Mouse (Mus musculus): ENCODE results near the gene Gtf2a2. TPM values are rescaled to one million over a fixed set of nuclear protein-coding genes. Genes with fewer than 3 reads are reported as not detected.
A peak's percentile ranks its signal among the peaks of the same experiment; 100 is the strongest.

Gene Gtf2a2
- total and polyA plus RNA-seq, 2 experiments from 2014 or later: 105 to 203 TPM

DNA sequence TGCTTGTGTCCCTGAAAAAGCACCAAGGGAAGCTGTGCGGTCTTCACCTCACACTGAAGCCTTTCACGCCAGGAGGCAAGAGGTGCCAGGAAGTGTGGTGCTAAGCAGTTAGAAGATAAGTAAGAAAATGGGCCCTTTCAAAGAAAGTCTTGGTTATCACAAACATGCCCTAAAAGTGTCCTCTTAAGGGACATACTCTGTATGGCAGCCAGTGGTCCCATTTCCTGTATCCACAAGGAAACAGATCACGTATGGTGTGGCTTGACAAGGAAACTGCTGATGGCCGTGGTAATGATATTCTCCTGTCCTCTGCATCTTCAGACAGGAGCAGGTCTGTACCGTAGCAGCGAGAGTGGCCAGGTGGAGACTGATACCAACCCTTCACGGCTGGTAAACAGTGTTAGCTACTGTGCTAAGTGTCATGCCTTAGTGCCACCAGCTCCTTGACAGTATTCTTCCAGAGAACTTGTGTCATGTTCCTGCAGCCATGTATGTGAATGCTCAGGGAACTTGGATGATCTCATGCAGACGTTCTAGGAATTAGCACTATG is 2.5 kb upstream of the Gtf2a2 start:
- H3K4me2 ChIP-seq (ENCODE audit: low read depth, low read length): no peak overlapping the region
- no peak overlapping the region for H3K27ac ChIP-seq (ENCODE audit: low read depth)
- H3K9ac ChIP-seq (replicated peaks; ENCODE audit: low read depth, low read length): no peak overlapping the region
- no peaks in the 10 kb centered on the region for H3K9me3 ChIP-seq (replicated peaks; ENCODE audit: control insufficient read depth, low read length)
- H3K36me3 ChIP-seq (replicated peaks; ENCODE audit: control insufficient read depth, insufficient read depth, low read length): peaks cover 44% of the 10 kb centered on the region
- TF ChIP-seq EP300 (IDR thresholded peaks at IDR 0.05; ENCODE audit: low read depth) (no peak), CTCF (IDR thresholded peaks at IDR 0.05; ENCODE audit: low read depth) (no peak)
- no peak for ATAC-seq (ENCODE audit: insufficient read depth, low read depth)
- DNase-seq (ENCODE audit: low spot score): no peak
- WGBS: 65% methylated on average over 8 of the region's 8 CpGs
- H3K27me3 ChIP-seq (ENCODE audit: control insufficient read depth, insufficient read depth, low read length): no peaks in the 10 kb centered on the region
- peaks cover 11% of the 10 kb centered on the region for H3K4me1 ChIP-seq (ENCODE audit: control insufficient read depth, insufficient read depth)
- H3K4me3 ChIP-seq (ENCODE audit: low read depth, low read length): no peak overlapping the region

DNA sequence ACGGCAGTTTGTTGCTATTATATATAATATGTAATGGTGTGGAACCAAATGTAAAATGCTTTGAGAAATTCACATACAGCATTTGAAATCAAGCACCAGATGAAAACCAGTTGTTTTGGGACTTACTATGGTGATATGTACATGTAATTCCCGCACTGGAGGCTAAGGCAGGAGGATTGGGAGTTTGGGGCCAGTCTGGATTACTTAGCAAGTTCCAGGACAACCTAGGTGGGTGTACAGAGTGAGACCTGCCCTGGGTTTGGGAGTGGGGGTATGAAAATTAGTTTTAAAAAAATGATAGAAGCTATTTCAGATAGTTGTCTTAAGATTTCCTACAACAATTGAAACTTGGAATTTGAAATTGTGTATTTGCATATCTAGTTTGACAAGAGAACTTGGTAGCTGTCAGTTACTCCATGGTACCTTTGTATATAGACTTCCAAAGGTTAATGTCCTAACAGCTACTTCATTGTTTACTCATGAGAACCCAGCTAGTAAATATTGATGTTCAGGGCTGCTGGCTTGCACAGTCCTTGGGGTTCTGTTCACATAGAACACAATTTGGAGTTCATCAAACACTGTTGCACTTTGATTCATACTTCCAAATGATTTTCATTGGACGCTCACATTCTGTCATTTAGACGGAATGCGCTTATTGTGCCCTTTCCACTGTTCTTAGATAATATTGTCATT is 1.4 kb upstream of the Gtf2a2 start:
- no peak for DNase-seq (ENCODE audit: low spot score)

DNA sequence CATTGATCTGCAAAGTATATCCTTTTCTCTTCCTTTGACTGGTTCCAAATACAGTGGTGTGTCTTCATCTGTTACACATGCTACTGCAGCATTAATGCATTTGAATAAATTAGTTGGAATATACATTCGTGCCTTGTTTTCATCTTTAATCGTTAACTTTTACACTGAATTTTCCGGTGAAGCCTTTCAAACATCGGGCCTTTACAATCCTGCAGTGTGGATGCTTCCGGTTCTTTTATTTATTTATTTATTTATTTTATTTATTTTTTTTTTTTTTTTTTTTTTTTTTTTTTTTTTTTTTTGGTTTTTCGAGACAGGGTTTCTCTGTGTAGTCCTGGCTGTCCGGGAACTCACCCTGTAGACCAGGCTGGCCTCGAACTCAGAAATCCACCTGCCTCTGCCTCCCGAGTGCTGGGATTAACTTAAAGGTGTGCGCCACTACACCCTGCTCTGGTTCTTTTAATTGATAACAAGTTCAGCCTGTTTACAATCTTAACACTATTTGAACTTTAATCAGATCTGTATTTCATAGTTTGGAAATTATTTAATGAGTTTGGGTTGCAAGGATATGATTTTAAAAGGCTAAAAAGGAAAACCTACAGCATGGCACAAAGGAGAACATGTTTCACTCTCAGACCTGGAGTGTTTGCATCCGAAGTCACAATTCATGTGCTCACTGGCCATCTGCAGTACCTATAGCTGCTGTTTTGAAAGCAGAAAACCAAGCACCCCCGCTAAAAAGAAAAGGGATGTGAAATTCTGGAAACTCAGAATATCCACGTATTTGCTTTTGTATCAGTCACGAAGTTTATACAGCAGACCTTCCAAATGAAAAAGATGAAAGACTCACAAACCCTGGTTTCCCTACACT is 578 bp upstream of the Gtf2a2 start:
- H3K27me3 ChIP-seq (ENCODE audit: control insufficient read depth, insufficient read depth, low read length): no peaks in the 10 kb centered on the region
- WGBS: 57% methylated on average over 14 of the region's 14 CpGs
- no peak for DNase-seq (ENCODE audit: low spot score)
- H3K9me3 ChIP-seq (replicated peaks; ENCODE audit: control insufficient read depth, low read length): no peaks in the 10 kb centered on the region
- H3K27ac ChIP-seq (ENCODE audit: low read depth): peak overlapping the region; percentile 88
- peak overlapping the region; percentile 70 for H3K4me2 ChIP-seq (ENCODE audit: low read depth, low read length)
- H3K36me3 ChIP-seq (replicated peaks; ENCODE audit: control insufficient read depth, insufficient read depth, low read length): peaks cover 38% of the 10 kb centered on the region
- peaks cover 11% of the 10 kb centered on the region for H3K4me1 ChIP-seq (ENCODE audit: control insufficient read depth, insufficient read depth)
- H3K9ac ChIP-seq (replicated peaks; ENCODE audit: low read depth, low read length): peak overlapping the region; percentile 92
- H3K4me3 ChIP-seq (ENCODE audit: low read depth, low read length): peak overlapping the region; percentile 97
- TF ChIP-seq EP300 (IDR thresholded peaks at IDR 0.05; ENCODE audit: low read depth) (no peak), CTCF (IDR thresholded peaks at IDR 0.05; ENCODE audit: low read depth) (no peak)
- peak; percentile 2; the same call in 1 of the 2 replicates for ATAC-seq (ENCODE audit: insufficient read depth, low read depth)

More for the DNA sequence above, 1.4 kb upstream of the Gtf2a2 start:
- no peak for ATAC-seq (ENCODE audit: insufficient read depth, low read depth)
- TF ChIP-seq EP300 (IDR thresholded peaks at IDR 0.05; ENCODE audit: low read depth) (no peak), CTCF (IDR thresholded peaks at IDR 0.05; ENCODE audit: low read depth) (no peak)
- no peak overlapping the region for H3K27ac ChIP-seq (ENCODE audit: low read depth)
- H3K9ac ChIP-seq (replicated peaks; ENCODE audit: low read depth, low read length): no peak overlapping the region
- H3K4me1 ChIP-seq (ENCODE audit: control insufficient read depth, insufficient read depth): peaks cover 11% of the 10 kb centered on the region
- H3K27me3 ChIP-seq (ENCODE audit: control insufficient read depth, insufficient read depth, low read length): no peaks in the 10 kb centered on the region
- no peak overlapping the region for H3K4me3 ChIP-seq (ENCODE audit: low read depth, low read length)
- H3K36me3 ChIP-seq (replicated peaks; ENCODE audit: control insufficient read depth, insufficient read depth, low read length): peaks cover 35% of the 10 kb centered on the region
- 93% methylated on average over 5 of the region's 5 CpGs for WGBS
- no peaks in the 10 kb centered on the region for H3K9me3 ChIP-seq (replicated peaks; ENCODE audit: control insufficient read depth, low read length)
- H3K4me2 ChIP-seq (ENCODE audit: low read depth, low read length): no peak overlapping the region

DNA sequence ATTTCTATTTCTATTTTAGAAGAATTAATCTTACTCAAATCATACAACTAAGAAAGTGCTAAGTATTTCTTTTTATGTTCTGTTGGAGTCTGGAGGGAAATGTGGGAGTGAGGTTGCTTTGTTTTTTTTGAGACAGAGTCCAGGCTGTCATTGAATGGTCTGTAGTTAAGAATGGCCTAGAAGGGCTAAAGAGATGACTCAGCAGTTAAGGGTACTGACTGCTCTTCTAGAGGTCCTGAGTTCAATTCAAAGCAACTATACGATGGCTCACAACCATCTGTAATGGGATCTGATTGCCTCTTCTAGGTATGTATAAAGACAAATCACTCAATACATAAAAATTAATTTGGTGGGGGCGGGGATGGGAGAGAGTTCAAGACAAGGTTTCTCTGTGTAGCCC is 3.3 kb downstream of the Gtf2a2 start:
- no peak overlapping the region for H3K4me2 ChIP-seq (ENCODE audit: low read depth, low read length)
- no peak for DNase-seq (ENCODE audit: low spot score)
- TF ChIP-seq EP300 (IDR thresholded peaks at IDR 0.05; ENCODE audit: low read depth) (no peak), CTCF (IDR thresholded peaks at IDR 0.05; ENCODE audit: low read depth) (no peak)
- H3K4me1 ChIP-seq (ENCODE audit: control insufficient read depth, insufficient read depth): peaks cover 11% of the 10 kb centered on the region
- ATAC-seq (ENCODE audit: insufficient read depth, low read depth): no peak
- no peak overlapping the region for H3K4me3 ChIP-seq (ENCODE audit: low read depth, low read length)
- WGBS: 86% methylated on average over 2 of the region's 2 CpGs
- H3K9me3 ChIP-seq (replicated peaks; ENCODE audit: control insufficient read depth, low read length): no peaks in the 10 kb centered on the region
- peaks cover 14% of the 10 kb centered on the region for H3K36me3 ChIP-seq (replicated peaks; ENCODE audit: control insufficient read depth, insufficient read depth, low read length)
- H3K27ac ChIP-seq (ENCODE audit: low read depth): no peak overlapping the region
- no peak overlapping the region for H3K9ac ChIP-seq (replicated peaks; ENCODE audit: low read depth, low read length)
- no peaks in the 10 kb centered on the region for H3K27me3 ChIP-seq (ENCODE audit: control insufficient read depth, insufficient read depth, low read length)

DNA sequence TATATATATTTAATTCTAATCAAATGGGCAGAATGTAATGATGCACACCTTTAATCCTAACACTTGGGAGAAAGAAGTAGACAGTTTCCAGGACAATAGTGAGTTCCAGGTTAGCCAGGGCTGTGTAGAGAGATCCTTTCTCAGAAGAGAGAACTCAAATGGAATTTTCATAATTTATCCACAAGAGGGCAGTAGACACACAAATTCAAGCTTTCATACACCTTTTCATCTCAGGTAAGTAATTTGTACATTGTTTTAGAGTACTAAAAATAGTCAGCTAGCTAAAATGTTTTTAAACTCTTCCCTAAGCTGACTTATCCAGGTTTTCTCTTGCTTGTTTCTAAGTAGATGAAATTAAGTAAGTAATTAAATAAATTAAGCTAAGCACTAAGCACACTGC is 6.5 kb downstream of the Gtf2a2 start:
- H3K27ac ChIP-seq (ENCODE audit: low read depth): no peak overlapping the region
- H3K4me1 ChIP-seq (ENCODE audit: control insufficient read depth, insufficient read depth): peaks cover 7% of the 10 kb centered on the region; the same call in 1 of the 2 replicates
- no peaks in the 10 kb centered on the region for H3K9me3 ChIP-seq (replicated peaks; ENCODE audit: control insufficient read depth, low read length)
- DNase-seq (ENCODE audit: low spot score) (peak; percentile 32), ATAC-seq (ENCODE audit: insufficient read depth, low read depth) (0 out of 2 replicates have a peak, but pooled peaks have one; percentile 14)
- no peaks in the 10 kb centered on the region for H3K27me3 ChIP-seq (ENCODE audit: control insufficient read depth, insufficient read depth, low read length)
- no peak overlapping the region for H3K4me2 ChIP-seq (ENCODE audit: low read depth, low read length)
- no peak overlapping the region for H3K4me3 ChIP-seq (ENCODE audit: low read depth, low read length)
- TF ChIP-seq CTCF (IDR thresholded peaks at IDR 0.05; ENCODE audit: low read depth): peak; percentile 47
- TF ChIP-seq EP300 (IDR thresholded peaks at IDR 0.05; ENCODE audit: low read depth): no peak
- peaks cover 16% of the 10 kb centered on the region for H3K36me3 ChIP-seq (replicated peaks; ENCODE audit: control insufficient read depth, insufficient read depth, low read length)
- H3K9ac ChIP-seq (replicated peaks; ENCODE audit: low read depth, low read length): no peak overlapping the region

Measured in heart, postnatal 0 days (tissue).